Mouse (Mus musculus): ENCODE results near the gene Anapc15-ps. TPM values are rescaled to one million over a fixed set of nuclear protein-coding genes. Genes with fewer than 3 reads are reported as not detected.
A peak's percentile ranks its signal among the peaks of the same experiment; 100 is the strongest.

Gene Anapc15-ps
- polyA plus RNA-seq, 1 experiment from 2014 or later, result not detected

- H3K27ac ChIP-seq, result peak overlapping the region; percentile 3; the same call in 1 of the 2 replicates
- peaks cover 14% of the 10 kb centered on the region for H3K4me1 ChIP-seq
- no peak for ATAC-seq (ENCODE audit: low FRiP score)
Observed at GRCm38 (mm10) chr10:95677356-95678109, 4.3 kb upstream of the Anapc15-ps start.

GRCm38 (mm10) chr10:95676991-95677355, 3.7 kb upstream of the Anapc15-ps start:
- H3K4me2 ChIP-seq (replicated peaks), result no peak overlapping the region
- no peaks in the 10 kb centered on the region; the same call in 1 of the 2 replicates for H3K27me3 ChIP-seq
- no peak overlapping the region for H3K27ac ChIP-seq
- peaks cover 14% of the 10 kb centered on the region for H3K4me1 ChIP-seq
- no peak overlapping the region for H3K4me3 ChIP-seq
- WGBS, result 68% methylated on average over 5 of the region's 5 CpGs
- H3K9ac ChIP-seq, result no peak overlapping the region
- no peak for ATAC-seq (ENCODE audit: low FRiP score)
- H3K36me3 ChIP-seq, result no peaks in the 10 kb centered on the region
- H3K9me3 ChIP-seq (replicated peaks), result no peaks in the 10 kb centered on the region

More at GRCm38 (mm10) chr10:95677356-95678109, 4.3 kb upstream of the Anapc15-ps start:
- no peak overlapping the region for H3K9ac ChIP-seq
- 64% methylated on average over 22 of the region's 22 CpGs for WGBS
- no peaks in the 10 kb centered on the region for H3K9me3 ChIP-seq (replicated peaks)
- H3K4me3 ChIP-seq, result no peak overlapping the region
- no peaks in the 10 kb centered on the region; the same call in 1 of the 2 replicates for H3K27me3 ChIP-seq
- peak overlapping the region; percentile 24; the same call in 1 of the 2 replicates for H3K4me2 ChIP-seq (replicated peaks)
- no peaks in the 10 kb centered on the region for H3K36me3 ChIP-seq

DNA sequence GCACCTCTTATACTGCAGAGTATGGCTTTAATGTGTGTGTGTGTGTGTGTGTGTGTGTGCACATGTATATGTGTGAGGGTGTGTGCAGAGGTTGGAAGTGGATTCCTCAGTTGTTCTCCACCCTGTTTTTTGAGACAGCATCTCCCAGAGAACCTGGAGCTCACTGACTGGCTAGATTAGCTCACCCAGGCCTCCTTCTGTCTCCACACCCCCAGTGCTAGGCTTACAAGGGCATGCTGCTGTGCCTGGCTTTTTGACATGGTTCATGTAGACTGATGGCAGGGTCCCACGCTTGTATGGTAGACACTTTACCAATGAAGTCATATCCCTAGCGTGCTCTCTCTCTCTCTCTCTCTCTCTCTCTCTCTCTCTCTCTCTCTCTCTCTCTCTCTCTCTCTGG, 3.1 kb upstream of the Anapc15-ps start:
- H3K9ac ChIP-seq, result no peak overlapping the region
- H3K9me3 ChIP-seq (replicated peaks), result no peaks in the 10 kb centered on the region
- H3K4me2 ChIP-seq (replicated peaks), result no peak overlapping the region
- H3K36me3 ChIP-seq, result no peaks in the 10 kb centered on the region
- no peaks in the 10 kb centered on the region; the same call in 1 of the 2 replicates for H3K27me3 ChIP-seq
- H3K4me3 ChIP-seq, result no peak overlapping the region
- H3K27ac ChIP-seq, result no peak overlapping the region
- H3K4me1 ChIP-seq, result peaks cover 14% of the 10 kb centered on the region
- ATAC-seq (ENCODE audit: low FRiP score), result no peak
- WGBS, result 95% methylated on average over 2 of the region's 2 CpGs

GRCm38 (mm10) chr10:95670781-95671780, 2.2 kb downstream of the Anapc15-ps start:
- ATAC-seq (ENCODE audit: low FRiP score), result no peak
- no peaks in the 10 kb centered on the region for H3K36me3 ChIP-seq
- H3K27me3 ChIP-seq, result no peaks in the 10 kb centered on the region
- H3K9me3 ChIP-seq (replicated peaks), result no peaks in the 10 kb centered on the region
- no peaks in the 10 kb centered on the region for H3K4me1 ChIP-seq
- no peak overlapping the region for H3K9ac ChIP-seq
- H3K27ac ChIP-seq, result no peak overlapping the region
- H3K4me2 ChIP-seq (replicated peaks), result no peak overlapping the region
- no peak overlapping the region for H3K4me3 ChIP-seq
- WGBS, result 89% methylated on average over 21 of the region's 21 CpGs

GRCm38 (mm10) chr10:95669872-95670271, 3.4 kb downstream of the Anapc15-ps start:
- no peaks in the 10 kb centered on the region for H3K9me3 ChIP-seq (replicated peaks)
- H3K4me3 ChIP-seq, result no peak overlapping the region
- no peak overlapping the region for H3K9ac ChIP-seq
- no peaks in the 10 kb centered on the region for H3K36me3 ChIP-seq
- 87% methylated on average over 4 of the region's 4 CpGs for WGBS
- no peak overlapping the region for H3K4me2 ChIP-seq (replicated peaks)
- H3K27ac ChIP-seq, result no peak overlapping the region
- no peaks in the 10 kb centered on the region for H3K4me1 ChIP-seq
- H3K27me3 ChIP-seq, result no peaks in the 10 kb centered on the region
- no peak for ATAC-seq (ENCODE audit: low FRiP score)

DNA sequence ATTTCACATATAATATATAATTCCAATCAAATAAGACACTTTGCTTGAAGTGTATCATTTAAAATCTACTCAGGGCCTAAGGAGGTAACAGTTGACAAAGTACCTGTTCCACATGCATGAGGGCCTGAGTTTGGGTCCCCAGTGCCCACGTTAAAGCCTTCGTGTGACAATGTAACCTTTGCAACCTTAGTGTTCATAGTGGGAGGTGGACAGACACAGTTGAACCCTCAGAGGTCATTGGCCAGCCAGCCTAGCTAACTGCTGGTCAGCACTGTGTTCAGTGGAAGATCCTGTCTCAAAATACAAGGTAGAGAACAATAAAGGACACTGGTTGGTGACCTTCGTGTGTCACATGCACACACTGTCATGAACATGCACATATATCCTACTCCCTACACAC, 4.2 kb downstream of the Anapc15-ps start:
- no peak overlapping the region for H3K4me2 ChIP-seq (replicated peaks)
- no peaks in the 10 kb centered on the region for H3K36me3 ChIP-seq
- no peaks in the 10 kb centered on the region for H3K27me3 ChIP-seq
- H3K27ac ChIP-seq, result no peak overlapping the region
- no peak for ATAC-seq (ENCODE audit: low FRiP score)
- 93% methylated on average over 3 of the region's 3 CpGs for WGBS
- no peaks in the 10 kb centered on the region for H3K9me3 ChIP-seq (replicated peaks)
- H3K4me1 ChIP-seq, result no peaks in the 10 kb centered on the region
- H3K9ac ChIP-seq, result no peak overlapping the region
- H3K4me3 ChIP-seq, result no peak overlapping the region

- no peak overlapping the region for H3K4me3 ChIP-seq
- no peaks in the 10 kb centered on the region for H3K9me3 ChIP-seq (replicated peaks)
- H3K4me1 ChIP-seq, result no peaks in the 10 kb centered on the region
- no peaks in the 10 kb centered on the region for H3K36me3 ChIP-seq
- H3K27ac ChIP-seq, result no peak overlapping the region
- no peak for ATAC-seq (ENCODE audit: low FRiP score)
- WGBS, result 77% methylated on average over 3 of the region's 3 CpGs
- H3K4me2 ChIP-seq (replicated peaks), result no peak overlapping the region
- no peaks in the 10 kb centered on the region for H3K27me3 ChIP-seq
- H3K9ac ChIP-seq, result no peak overlapping the region
Observed at GRCm38 (mm10) chr10:95667371-95668030, 5.8 kb downstream of the Anapc15-ps start.

GRCm38 (mm10) chr10:95666791-95667190, 6.5 kb downstream of the Anapc15-ps start:
- 78% methylated on average over 2 of the region's 2 CpGs for WGBS
- Histone ChIP-seq H3K4me1 (no peaks in the 10 kb centered on the region), H3K9me3 (replicated peaks) (no peaks in the 10 kb centered on the region), H3K27me3 (no peaks in the 10 kb centered on the region), H3K27ac (no peak overlapping the region), H3K4me3 (no peak overlapping the region), H3K36me3 (no peaks in the 10 kb centered on the region), H3K4me2 (replicated peaks) (no peak overlapping the region), H3K9ac (no peak overlapping the region)
- ATAC-seq (ENCODE audit: low FRiP score), result no peak

DNA sequence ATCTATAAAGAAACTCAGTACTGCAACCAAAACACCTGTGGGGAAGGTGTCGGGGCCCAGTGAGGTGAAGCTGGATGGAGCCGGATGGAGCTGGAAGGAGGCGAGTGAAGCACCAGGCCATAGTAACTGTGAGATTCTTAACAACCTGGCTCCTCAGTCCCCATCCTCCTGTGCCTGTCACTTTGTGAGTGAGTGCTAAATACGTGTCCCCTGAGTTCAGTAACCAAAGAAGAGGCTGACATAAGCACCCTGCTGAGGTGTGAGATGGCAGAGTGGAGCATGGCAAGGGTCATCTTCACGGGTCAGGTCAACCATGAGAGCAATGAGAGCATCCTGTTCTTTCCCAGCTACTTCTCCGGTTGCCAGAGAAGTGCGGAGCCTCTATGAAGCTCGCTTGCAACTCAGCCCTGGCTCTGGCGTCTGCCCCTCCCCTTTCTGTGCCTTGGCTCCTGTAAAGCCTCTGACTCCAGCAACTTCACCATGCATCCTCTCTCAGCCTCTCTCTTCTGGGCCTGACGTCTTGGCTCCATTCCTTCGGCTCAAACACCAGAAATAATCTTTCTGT, 7.7 kb downstream of the Anapc15-ps start:
- Histone ChIP-seq H3K27ac (no peak overlapping the region), H3K27me3 (no peaks in the 10 kb centered on the region), H3K4me2 (replicated peaks) (no peak overlapping the region), H3K36me3 (no peaks in the 10 kb centered on the region), H3K4me1 (no peaks in the 10 kb centered on the region), H3K4me3 (no peak overlapping the region), H3K9me3 (replicated peaks) (no peaks in the 10 kb centered on the region), H3K9ac (no peak overlapping the region)
- 35% methylated on average over 11 of the region's 11 CpGs for WGBS
- ATAC-seq (ENCODE audit: low FRiP score), result no peak

GRCm38 (mm10) chr10:95664613-95665012, 8.6 kb downstream of the Anapc15-ps start:
- WGBS, result 84% methylated on average over 3 of the region's 3 CpGs
- Histone ChIP-seq H3K27ac (no peak overlapping the region), H3K4me3 (no peak overlapping the region)

DNA sequence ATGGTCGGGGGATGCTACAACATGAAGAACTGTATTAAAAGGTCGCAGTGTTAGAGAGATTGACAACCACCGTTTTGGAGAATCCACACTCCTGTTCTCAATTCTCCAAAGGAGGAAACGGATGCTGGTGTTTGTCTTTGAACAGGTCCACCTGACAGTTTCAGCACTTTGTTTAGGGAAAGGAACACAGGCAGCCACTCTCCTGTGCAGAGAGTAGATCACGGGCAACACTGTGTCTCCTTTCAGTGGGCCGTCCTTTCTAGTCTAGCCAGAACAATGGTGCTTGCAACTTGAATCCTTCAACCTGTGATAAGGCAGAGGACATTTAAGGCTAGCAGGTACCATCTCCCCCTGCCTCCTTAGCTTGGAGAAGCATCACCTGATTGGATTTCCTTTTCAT, 12.9 kb downstream of the Anapc15-ps start:
- Histone ChIP-seq H3K4me2 (replicated peaks) (no peak overlapping the region), H3K36me3 (no peaks in the 10 kb centered on the region), H3K4me3 (no peak overlapping the region), H3K27me3 (no peaks in the 10 kb centered on the region), H3K27ac (no peak overlapping the region), H3K4me1 (peaks cover 8% of the 10 kb centered on the region), H3K9ac (no peak overlapping the region), H3K9me3 (replicated peaks) (no peaks in the 10 kb centered on the region)
- ATAC-seq (ENCODE audit: low FRiP score), result no peak
- WGBS, result 70% methylated on average over 6 of the region's 6 CpGs

More at GRCm38 (mm10) chr10:95664613-95665012, 8.6 kb downstream of the Anapc15-ps start:
- ATAC-seq (ENCODE audit: low FRiP score), result no peak
- no peak overlapping the region for H3K9ac ChIP-seq
- no peaks in the 10 kb centered on the region for H3K36me3 ChIP-seq
- H3K4me1 ChIP-seq, result no peaks in the 10 kb centered on the region
- H3K27me3 ChIP-seq, result no peaks in the 10 kb centered on the region
- no peaks in the 10 kb centered on the region for H3K9me3 ChIP-seq (replicated peaks)
- no peak overlapping the region for H3K4me2 ChIP-seq (replicated peaks)
